Mouse (Mus musculus): ENCODE measurements around the gene 6030452D12Rik. TPM values are rescaled to one million over a fixed set of nuclear protein-coding genes. Genes with fewer than 3 reads are reported as not detected.

The 6030452D12Rik gene
- polyA plus RNA-seq, 1 experiment, result not detected

DNA sequence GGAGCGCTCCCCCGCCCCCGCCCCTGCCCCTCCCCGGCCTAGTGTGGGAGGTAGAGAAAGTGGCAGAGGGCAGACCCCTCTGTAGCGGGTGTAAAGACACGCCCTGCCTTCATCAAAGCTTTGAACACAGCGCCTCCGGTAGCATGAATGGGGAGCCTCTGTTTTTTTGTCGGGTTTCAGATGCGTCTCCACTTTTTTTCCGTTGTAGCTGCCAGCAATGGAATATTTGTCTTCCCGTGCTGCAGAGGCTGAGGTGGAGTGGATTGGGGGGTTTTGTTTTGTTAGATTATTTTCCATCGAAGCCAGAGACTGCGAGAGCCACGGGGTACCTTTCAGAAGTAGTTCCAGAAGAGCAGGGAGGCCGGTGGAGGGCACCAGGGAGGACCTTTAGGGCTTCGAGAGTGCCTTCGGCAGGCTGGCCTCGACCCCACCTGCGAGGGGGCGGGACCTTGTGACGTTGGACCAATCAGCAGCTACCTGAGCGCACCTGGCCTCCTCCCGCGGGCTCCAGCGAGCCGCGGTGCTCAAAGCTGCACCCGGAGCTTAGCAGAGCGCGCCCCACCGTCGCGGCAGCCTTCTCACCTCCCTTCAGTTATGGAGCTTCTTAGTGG lies 10.1 kb downstream of the 6030452D12Rik start, which contains the start of gene Cdh3:
Cdh3 (plus strand) TSS at position 527 of the 611 bp plus-strand sequence.
- 2% methylated on average over 34 of the region's 34 CpGs for WGBS
- 0 out of 2 replicates have a peak within 1 kb of the TSS, but pooled peaks have one; percentile 27 for H3K27ac ChIP-seq (ENCODE audit: insufficient read depth, low read depth, low read length)
- no peaks in the 10 kb centered on the region for H3K36me3 ChIP-seq (ENCODE audit: control insufficient read depth, insufficient read depth, low read length)
- TF ChIP-seq POLR2A (IDR thresholded peaks at IDR 0.05; ENCODE audit: low read depth, low read length) (no peak), CTCF (conservative IDR thresholded peaks at IDR 0.05; ENCODE audit: insufficient read depth, insufficient read length, low read depth, low read length) (no peak)
- no peaks in the 10 kb centered on the region for H3K4me1 ChIP-seq (ENCODE audit: control insufficient read depth, insufficient read depth, low read length)
- peak within 1 kb of the TSS; percentile 38 for H3K4me3 ChIP-seq (ENCODE audit: insufficient read depth, low read depth, low read length)
- peak; percentile 86 for DNase-seq
- H3K27me3 ChIP-seq (replicated peaks; ENCODE audit: control insufficient read depth, insufficient read depth, low read length), result no peaks in the 10 kb centered on the region

GRCm38 (mm10) chr8:106511065-106511501 lies 10.8 kb downstream of the 6030452D12Rik start:
- Histone ChIP-seq H3K4me3 (ENCODE audit: insufficient read depth, low read depth, low read length) (peak overlapping the region; percentile 38), H3K4me1 (ENCODE audit: control insufficient read depth, insufficient read depth, low read length) (no peaks in the 10 kb centered on the region), H3K36me3 (ENCODE audit: control insufficient read depth, insufficient read depth, low read length) (no peaks in the 10 kb centered on the region), H3K27me3 (replicated peaks; ENCODE audit: control insufficient read depth, insufficient read depth, low read length) (no peaks in the 10 kb centered on the region), H3K27ac (ENCODE audit: insufficient read depth, low read depth, low read length) (no peak overlapping the region)
- TF ChIP-seq CTCF (conservative IDR thresholded peaks at IDR 0.05; ENCODE audit: insufficient read depth, insufficient read length, low read depth, low read length) (no peak), POLR2A (IDR thresholded peaks at IDR 0.05; ENCODE audit: low read depth, low read length) (no peak)
- WGBS, result 2% methylated on average over 22 of the region's 22 CpGs
- no peak for DNase-seq

GRCm38 (mm10) chr8:106511531-106512041 lies 11.3 kb downstream of the 6030452D12Rik start:
- TF ChIP-seq CTCF (conservative IDR thresholded peaks at IDR 0.05; ENCODE audit: insufficient read depth, insufficient read length, low read depth, low read length), result no peak
- no peak for TF ChIP-seq POLR2A (IDR thresholded peaks at IDR 0.05; ENCODE audit: low read depth, low read length)
- Histone ChIP-seq H3K27ac (ENCODE audit: insufficient read depth, low read depth, low read length) (peak overlapping the region; percentile 27; the same call in 1 of the 2 replicates), H3K27me3 (replicated peaks; ENCODE audit: control insufficient read depth, insufficient read depth, low read length) (no peaks in the 10 kb centered on the region), H3K36me3 (ENCODE audit: control insufficient read depth, insufficient read depth, low read length) (no peaks in the 10 kb centered on the region), H3K4me3 (ENCODE audit: insufficient read depth, low read depth, low read length) (peak overlapping the region; percentile 38), H3K4me1 (ENCODE audit: control insufficient read depth, insufficient read depth, low read length) (no peaks in the 10 kb centered on the region)
- 3% methylated on average over 30 of the region's 30 CpGs for WGBS
- peak; percentile 19 for DNase-seq

DNA sequence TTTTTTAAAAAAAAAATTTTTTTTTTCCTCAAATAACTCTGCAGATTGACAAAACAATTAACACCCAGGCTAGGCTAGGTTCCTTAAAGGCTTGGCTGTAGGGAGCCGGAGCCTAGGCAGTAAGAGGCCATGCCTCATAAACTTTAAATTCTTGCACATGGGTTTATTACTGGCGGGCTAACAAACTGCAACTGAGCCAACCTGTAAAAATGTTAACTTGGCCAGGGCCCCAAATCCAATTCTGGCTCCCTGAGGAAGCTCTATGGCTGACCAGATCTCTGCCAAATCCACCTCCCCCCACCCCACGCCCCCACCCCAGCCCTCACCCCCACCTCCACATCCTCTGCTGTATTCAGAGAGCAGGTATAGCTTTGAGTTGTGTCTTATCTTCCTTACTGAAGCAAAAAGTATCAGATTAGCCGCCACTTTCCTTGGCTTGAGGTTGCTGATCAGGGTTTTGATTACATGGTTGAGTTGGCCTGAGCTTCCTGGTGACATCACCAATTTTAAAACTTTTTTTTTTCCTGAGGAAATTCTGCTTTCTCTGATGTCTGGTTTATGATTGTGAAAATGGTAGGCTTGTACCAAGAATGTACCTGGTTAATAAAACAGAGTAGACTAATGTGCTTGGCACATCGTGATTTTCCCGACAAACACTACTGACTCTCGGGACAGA lies 12.3 kb downstream of the 6030452D12Rik start:
- no peaks in the 10 kb centered on the region for H3K27me3 ChIP-seq (replicated peaks; ENCODE audit: control insufficient read depth, insufficient read depth, low read length)
- no peak for TF ChIP-seq POLR2A (IDR thresholded peaks at IDR 0.05; ENCODE audit: low read depth, low read length)
- no peak for TF ChIP-seq CTCF (conservative IDR thresholded peaks at IDR 0.05; ENCODE audit: insufficient read depth, insufficient read length, low read depth, low read length)
- no peaks in the 10 kb centered on the region for H3K4me1 ChIP-seq (ENCODE audit: control insufficient read depth, insufficient read depth, low read length)
- 34% methylated on average over 7 of the region's 7 CpGs for WGBS
- DNase-seq, result peak; percentile 61
- no peak overlapping the region for H3K27ac ChIP-seq (ENCODE audit: insufficient read depth, low read depth, low read length)
- no peak overlapping the region for H3K4me3 ChIP-seq (ENCODE audit: insufficient read depth, low read depth, low read length)
- no peaks in the 10 kb centered on the region for H3K36me3 ChIP-seq (ENCODE audit: control insufficient read depth, insufficient read depth, low read length)

GRCm38 (mm10) chr8:106515946-106516479 lies 15.7 kb downstream of the 6030452D12Rik start:
- TF ChIP-seq POLR2A (IDR thresholded peaks at IDR 0.05; ENCODE audit: low read depth, low read length) (no peak), CTCF (conservative IDR thresholded peaks at IDR 0.05; ENCODE audit: insufficient read depth, insufficient read length, low read depth, low read length) (no peak)
- Histone ChIP-seq H3K27ac (ENCODE audit: insufficient read depth, low read depth, low read length) (no peak overlapping the region), H3K36me3 (ENCODE audit: control insufficient read depth, insufficient read depth, low read length) (no peaks in the 10 kb centered on the region), H3K4me3 (ENCODE audit: insufficient read depth, low read depth, low read length) (no peak overlapping the region), H3K4me1 (ENCODE audit: control insufficient read depth, insufficient read depth, low read length) (no peaks in the 10 kb centered on the region), H3K27me3 (replicated peaks; ENCODE audit: control insufficient read depth, insufficient read depth, low read length) (no peaks in the 10 kb centered on the region)
- no peak for DNase-seq
- 74% methylated on average over 1 of the region's 1 CpGs for WGBS

- H3K4me1 ChIP-seq (ENCODE audit: control insufficient read depth, insufficient read depth, low read length), result no peaks in the 10 kb centered on the region
- no peak overlapping the region for H3K4me3 ChIP-seq (ENCODE audit: insufficient read depth, low read depth, low read length)
- H3K36me3 ChIP-seq (ENCODE audit: control insufficient read depth, insufficient read depth, low read length), result no peaks in the 10 kb centered on the region
- TF ChIP-seq POLR2A (IDR thresholded peaks at IDR 0.05; ENCODE audit: low read depth, low read length) (no peak), CTCF (conservative IDR thresholded peaks at IDR 0.05; ENCODE audit: insufficient read depth, insufficient read length, low read depth, low read length) (no peak)
- WGBS, result 50% methylated on average over 2 of the region's 2 CpGs
- peak; percentile 17 for DNase-seq
- no peak overlapping the region for H3K27ac ChIP-seq (ENCODE audit: insufficient read depth, low read depth, low read length)
- no peaks in the 10 kb centered on the region for H3K27me3 ChIP-seq (replicated peaks; ENCODE audit: control insufficient read depth, insufficient read depth, low read length)
Measured at GRCm38 (mm10) chr8:106516581-106516980, 16.3 kb downstream of the 6030452D12Rik start.

GRCm38 (mm10) chr8:106518763-106519162 lies 18.4 kb downstream of the 6030452D12Rik start:
- no peak for DNase-seq
- H3K4me1 ChIP-seq (ENCODE audit: control insufficient read depth, insufficient read depth, low read length), result no peaks in the 10 kb centered on the region
- WGBS, result 14% methylated on average over 3 of the region's 3 CpGs
- H3K36me3 ChIP-seq (ENCODE audit: control insufficient read depth, insufficient read depth, low read length), result no peaks in the 10 kb centered on the region
- no peaks in the 10 kb centered on the region for H3K27me3 ChIP-seq (replicated peaks; ENCODE audit: control insufficient read depth, insufficient read depth, low read length)
- no peak overlapping the region for H3K27ac ChIP-seq (ENCODE audit: insufficient read depth, low read depth, low read length)
- H3K4me3 ChIP-seq (ENCODE audit: insufficient read depth, low read depth, low read length), result no peak overlapping the region
- TF ChIP-seq CTCF (conservative IDR thresholded peaks at IDR 0.05; ENCODE audit: insufficient read depth, insufficient read length, low read depth, low read length), result no peak
- TF ChIP-seq POLR2A (IDR thresholded peaks at IDR 0.05; ENCODE audit: low read depth, low read length), result no peak
